Mouse (Mus musculus) heart, postnatal 0 days (tissue): ENCODE results near the gene Swap70. TPM values are rescaled to one million over a fixed set of nuclear protein-coding genes. Genes with fewer than 3 reads are reported as not detected.

Experiments
- ATAC-seq: fragments of 200-750 bp; cut with Nextera tagmentation; 2 replicates; pipeline ENCODE4 v1.8.0; 2017; ENCODE audit warnings: low read depth, moderate number of reproducible peaks, moderate library complexity; ENCODE audit not compliant: insufficient read depth
- DNase-seq: peaks from one replicate; pipeline ENCODE4 v3.0.0-alpha.2; 2016; ENCODE audit warnings: low spot score
- H3K27ac ChIP-seq: fragments of 300-500 bp; sonication (generic); 2 replicates; pipeline ENCODE4 v1.5.1; 2014; ENCODE audit warnings: low read depth, mild to moderate bottlenecking
- H3K27me3 ChIP-seq: fragments of 300-500 bp; sonication (generic); 2 replicates; pipeline ENCODE4 v1.6.1; 2014; ENCODE audit warnings: low read length, mixed read lengths; ENCODE audit not compliant: control insufficient read depth, insufficient read depth
- H3K36me3 ChIP-seq: fragments of 300-500 bp; sonication (generic); replicated peaks from 2 replicates; pipeline ENCODE4 v1.6.1; 2014; ENCODE audit warnings: low read length, mixed read lengths; ENCODE audit not compliant: control insufficient read depth, insufficient read depth
- H3K4me1 ChIP-seq: fragments of 300-500 bp; sonication (generic); 2 replicates; pipeline ENCODE4 v1.6.1; 2014; ENCODE audit warnings: antibody characterized with exemption; ENCODE audit not compliant: control insufficient read depth, insufficient read depth
- H3K4me2 ChIP-seq: fragments of 300-500 bp; sonication (generic); 2 replicates; pipeline ENCODE4 v1.6.1; 2014; ENCODE audit warnings: low read depth, mild to moderate bottlenecking, low read length, moderate library complexity
- H3K4me3 ChIP-seq: fragments of 300-500 bp; sonication (generic); 2 replicates; pipeline ENCODE4 v1.5.1; 2014; ENCODE audit warnings: low read depth, low read length
- H3K9ac ChIP-seq: fragments of 300-500 bp; sonication (generic); replicated peaks from 2 replicates; pipeline ENCODE4 v1.6.1; 2014; ENCODE audit warnings: low read depth, low read length, mixed read lengths
- H3K9me3 ChIP-seq: fragments of 300-500 bp; sonication (generic); replicated peaks from 2 replicates; pipeline ENCODE4 v1.6.1; 2016; ENCODE audit warnings: low read length; ENCODE audit not compliant: control insufficient read depth
- CTCF ChIP-seq: IDR thresholded peaks from 2 replicates; pipeline ENCODE4 v1.5.1; 2016; ENCODE audit warnings: antibody characterized with exemption, control low read depth, low read depth
- EP300 ChIP-seq: IDR thresholded peaks from 2 replicates; pipeline ENCODE4 v1.6.1; 2016; ENCODE audit warnings: antibody characterized with exemption, low read depth
- WGBS: fragments of 180-500 bp; shearing (Covaris S2); extraction: QIAGEN DNeasy Blood & Tissue Kit; methylation state at CpG from one replicate; pipeline ENCODE4 v1.1.7; 2014; 5-methylcytosine and 5-hydroxymethylcytosine counted together
- polyA plus RNA-seq: library from polyadenylated mRNA; unstranded; fragments of >200 nt; fragmentation: Nextera tagmentation; extraction: Ambion mirVana; gene quantifications from 2 replicates; pipeline ENCODE4 v1.2.1, GENCODE M21; 2015
- total RNA-seq: library from RNA; depleted of rRNA; stranded (reverse); fragments of >200 nt; gene quantifications from 2 replicates; pipeline ENCODE4 v1.2.3, GENCODE M21; 2014; ENCODE audit warnings: low replicate concordance

Swap70 gene
- total and polyA plus RNA-seq, 2 experiments from 2014 or later = 12.9 to 16.9 TPM

DNA sequence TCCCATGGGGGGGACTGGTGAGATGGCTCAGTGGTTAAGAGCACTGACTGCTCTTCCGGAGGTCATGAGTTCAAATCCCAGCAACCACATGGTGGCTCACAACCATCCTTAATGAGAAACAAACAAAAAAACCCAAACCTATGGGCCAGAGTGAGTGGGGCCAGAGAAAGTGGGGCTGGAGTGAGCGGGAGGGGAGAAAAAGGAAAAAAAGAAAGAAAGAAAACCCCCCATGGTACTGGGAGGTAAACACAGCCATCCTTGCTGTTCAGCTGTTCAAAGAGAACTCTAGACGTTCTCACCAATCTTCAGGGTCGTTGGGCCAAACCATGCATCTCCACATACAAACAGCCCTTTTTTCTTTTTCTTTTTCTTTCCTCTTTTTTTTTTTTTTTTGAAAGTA is 18.1 kb downstream of the Swap70 start:
- ATAC-seq = no peak
- Histone ChIP-seq H3K4me1 (peaks cover 21% of the 10 kb centered on the region), H3K4me3 (no peak overlapping the region), H3K27me3 (no peaks in the 10 kb centered on the region), H3K4me2 (no peak overlapping the region), H3K27ac (no peak overlapping the region), H3K9ac (no peak overlapping the region), H3K36me3 (no peaks in the 10 kb centered on the region), H3K9me3 (no peaks in the 10 kb centered on the region)
- no peak for TF ChIP-seq EP300
- TF ChIP-seq CTCF = no peak
- no peak for DNase-seq
- 90% methylated on average over 4 of the region's 4 CpGs for WGBS

DNA sequence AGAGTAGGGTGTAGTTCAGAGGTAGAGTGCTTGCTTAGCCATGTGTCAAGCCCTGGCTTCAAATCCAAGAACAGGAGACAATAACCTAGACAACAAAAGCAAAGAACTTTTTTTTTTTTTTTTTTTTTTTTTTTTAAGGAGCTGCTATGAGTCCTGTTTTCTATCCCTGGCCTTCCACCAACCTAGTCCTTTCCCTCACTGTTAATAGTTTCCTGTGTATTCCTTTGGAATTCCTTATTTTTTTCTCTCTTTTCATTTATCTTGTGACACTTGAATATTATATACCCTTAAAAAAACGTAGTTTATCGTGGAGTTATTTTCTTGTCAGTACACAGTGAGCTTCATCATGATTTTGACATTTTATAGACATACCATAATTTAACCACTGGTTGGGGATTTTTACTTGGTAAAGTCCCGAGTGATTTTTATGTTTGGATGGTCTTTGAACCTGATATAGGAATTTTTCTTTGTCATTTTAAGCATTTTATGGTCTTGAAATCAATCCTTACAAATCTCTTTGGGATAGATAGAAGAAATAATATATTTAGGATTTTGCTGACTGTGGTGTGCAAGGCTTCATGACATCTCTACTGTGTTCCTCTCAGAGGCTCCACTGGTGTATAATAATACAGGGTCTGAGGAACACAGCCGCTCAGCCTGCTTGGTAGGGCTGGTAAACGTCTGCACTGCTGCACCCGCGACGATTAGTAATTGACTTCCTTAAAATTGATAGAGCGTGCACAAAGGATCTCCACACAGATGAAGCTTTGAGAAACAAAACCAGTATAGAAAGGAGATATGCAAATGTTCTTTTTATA is 20.2 kb downstream of the Swap70 start:
- WGBS = 74% methylated on average over 9 of the region's 9 CpGs
- Histone ChIP-seq H3K36me3 (no peaks in the 10 kb centered on the region), H3K9ac (no peak overlapping the region), H3K4me1 (peaks cover 15% of the 10 kb centered on the region), H3K4me2 (no peak overlapping the region), H3K27ac (no peak overlapping the region), H3K4me3 (no peak overlapping the region), H3K27me3 (no peaks in the 10 kb centered on the region), H3K9me3 (no peaks in the 10 kb centered on the region)
- no peak for DNase-seq
- ATAC-seq = no peak
- TF ChIP-seq CTCF = no peak
- no peak for TF ChIP-seq EP300

DNA sequence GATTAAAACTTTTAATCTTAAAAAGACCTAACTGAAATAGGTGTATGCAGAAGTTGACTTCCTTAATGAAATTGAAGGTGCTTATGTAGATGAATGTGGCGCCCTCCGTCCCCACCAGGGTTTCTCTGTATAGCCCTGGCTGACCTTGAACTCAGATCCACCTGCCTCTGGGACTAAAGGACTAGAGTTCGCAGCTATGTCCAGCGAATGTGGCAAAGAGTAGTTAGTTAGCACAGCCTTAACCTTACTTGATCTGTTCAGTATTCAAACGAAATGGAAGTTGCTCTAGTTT is 20.7 kb downstream of the Swap70 start:
- no peak overlapping the region for H3K4me2 ChIP-seq
- TF ChIP-seq EP300 (no peak), CTCF (no peak)
- H3K4me3 ChIP-seq = no peak overlapping the region
- peaks cover 11% of the 10 kb centered on the region; the same call in 1 of the 2 replicates for H3K4me1 ChIP-seq
- DNase-seq (no peak), ATAC-seq (no peak)
- H3K9me3 ChIP-seq = no peaks in the 10 kb centered on the region
- H3K27ac ChIP-seq = no peak overlapping the region
- 95% methylated on average over 5 of the region's 5 CpGs for WGBS
- H3K36me3 ChIP-seq = no peaks in the 10 kb centered on the region
- no peak overlapping the region for H3K9ac ChIP-seq
- no peaks in the 10 kb centered on the region for H3K27me3 ChIP-seq

DNA sequence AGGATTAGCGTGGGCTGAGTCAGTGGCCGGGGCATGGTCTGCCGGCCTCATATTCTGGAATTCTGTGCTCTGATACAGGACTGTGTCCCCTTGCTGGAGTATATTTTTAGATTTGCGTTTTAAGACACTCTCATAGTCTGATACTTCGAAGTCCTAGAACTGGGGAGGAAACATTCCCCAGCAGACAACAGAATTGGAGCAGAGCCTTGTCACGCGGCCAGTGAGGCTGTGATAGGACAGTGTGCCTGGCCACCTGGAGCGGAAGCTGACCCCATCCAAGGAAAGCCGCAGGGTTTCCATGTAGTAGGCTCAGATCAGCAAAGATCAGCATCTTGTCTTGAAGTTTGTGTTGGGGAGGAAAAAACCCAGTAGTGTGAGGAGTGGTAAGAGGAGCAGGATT is 23.6 kb downstream of the Swap70 start:
- Histone ChIP-seq H3K27me3 (no peaks in the 10 kb centered on the region), H3K4me1 (peaks cover 8% of the 10 kb centered on the region; the same call in 1 of the 2 replicates), H3K4me2 (no peak overlapping the region; the same call in 1 of the 2 replicates), H3K36me3 (no peaks in the 10 kb centered on the region), H3K9me3 (no peaks in the 10 kb centered on the region), H3K4me3 (no peak overlapping the region), H3K27ac (peak overlapping the region; percentile 66), H3K9ac (no peak overlapping the region)
- ATAC-seq (peak; percentile 81), DNase-seq (peak; percentile 37)
- WGBS = 37% methylated on average over 9 of the region's 9 CpGs
- no peak for TF ChIP-seq CTCF
- TF ChIP-seq EP300 = no peak

DNA sequence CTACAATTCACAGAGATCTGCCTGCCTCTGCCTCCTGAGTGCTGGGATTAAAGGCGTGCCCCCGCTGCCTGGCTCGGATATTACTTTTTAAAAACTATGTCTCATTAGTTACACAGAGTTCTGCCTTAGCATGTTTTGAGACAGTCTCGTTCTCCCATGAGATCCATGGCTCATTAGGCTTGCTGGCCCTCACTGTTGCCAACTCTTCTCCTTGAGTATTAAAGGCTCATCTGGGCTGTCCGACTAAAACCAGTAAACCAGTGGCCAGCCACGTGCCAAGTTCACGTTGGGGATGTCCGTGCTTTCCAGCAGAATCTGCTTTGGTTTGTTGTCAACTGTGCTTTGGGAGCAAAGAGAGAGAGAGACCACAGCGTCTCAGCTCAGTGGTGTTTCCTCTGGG is 25.0 kb downstream of the Swap70 start:
- H3K4me1 ChIP-seq = peaks cover 8% of the 10 kb centered on the region; the same call in 1 of the 2 replicates

DNA sequence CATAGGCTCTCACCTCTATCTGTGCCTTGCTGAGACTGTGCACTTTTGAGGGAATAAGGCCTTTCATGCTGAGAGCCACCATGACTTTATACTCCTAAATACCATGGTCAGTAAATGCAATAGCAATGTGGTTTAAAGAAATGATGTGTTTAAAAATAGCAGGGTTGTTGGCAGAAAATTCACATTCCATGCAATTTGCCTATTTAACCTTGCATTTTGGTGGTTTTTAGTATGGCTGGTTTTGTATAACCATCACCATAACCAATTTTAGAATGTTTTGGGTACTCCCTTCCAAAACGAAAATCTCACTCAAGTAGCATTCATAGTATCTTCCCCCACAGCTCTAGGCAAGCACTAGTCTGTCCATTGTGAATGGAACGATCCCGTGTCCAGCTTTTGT is 26.3 kb downstream of the Swap70 start:
- H3K27ac ChIP-seq = no peak overlapping the region
- H3K9me3 ChIP-seq = no peaks in the 10 kb centered on the region
- H3K4me2 ChIP-seq = no peak overlapping the region
- no peak for DNase-seq
- ATAC-seq = no peak
- H3K36me3 ChIP-seq = peaks cover 6% of the 10 kb centered on the region; the same call in 1 of the 2 replicates
- H3K27me3 ChIP-seq = no peaks in the 10 kb centered on the region
- H3K4me3 ChIP-seq = no peak overlapping the region
- TF ChIP-seq EP300 (no peak), CTCF (no peak)
- 92% methylated on average over 3 of the region's 3 CpGs for WGBS
- H3K9ac ChIP-seq = no peak overlapping the region
- peaks cover 8% of the 10 kb centered on the region; the same call in 1 of the 2 replicates for H3K4me1 ChIP-seq

More for the DNA sequence above, 25.0 kb downstream of the Swap70 start:
- no peak overlapping the region for H3K27ac ChIP-seq
- H3K27me3 ChIP-seq = no peaks in the 10 kb centered on the region
- no peak overlapping the region for H3K4me3 ChIP-seq
- no peaks in the 10 kb centered on the region for H3K36me3 ChIP-seq
- no peaks in the 10 kb centered on the region for H3K9me3 ChIP-seq
- no peak for DNase-seq
- WGBS = 87% methylated on average over 9 of the region's 9 CpGs
- TF ChIP-seq CTCF (no peak), EP300 (no peak)
- no peak for ATAC-seq
- H3K4me2 ChIP-seq = no peak overlapping the region
- no peak overlapping the region for H3K9ac ChIP-seq
